Mouse (Mus musculus): Measurements from ENCODE around the gene Pold2. TPM values are rescaled to one million over a fixed set of nuclear protein-coding genes. Genes with fewer than 3 reads are reported as not detected.
A peak's percentile ranks its signal among the peaks of the same experiment; 100 is the strongest.

The Pold2 gene
- polyA plus RNA-seq, 1 experiment from 2014 or later, result 105 TPM

- Histone ChIP-seq H3K4me3 (no peak overlapping the region), H3K9ac (no peak overlapping the region), H3K4me2 (no peak overlapping the region), H3K27me3 (replicated peaks) (no peaks in the 10 kb centered on the region), H3K36me3 (peaks cover 83% of the 10 kb centered on the region), H3K27ac (no peak overlapping the region), H3K9me3 (replicated peaks) (no peaks in the 10 kb centered on the region), H3K4me1 (peaks cover 19% of the 10 kb centered on the region)
- WGBS (ENCODE audit: insufficient replicate concordance), result 91% methylated on average over 9 of the region's 9 CpGs
- ATAC-seq, result no peak
These were observed 4.9 kb downstream of the Pold2 start for GRCm38 (mm10) chr11:5873192-5873591.

- Histone ChIP-seq H3K9ac (no peak overlapping the region), H3K27me3 (replicated peaks) (no peaks in the 10 kb centered on the region), H3K4me2 (no peak overlapping the region), H3K9me3 (replicated peaks) (no peaks in the 10 kb centered on the region), H3K36me3 (peaks cover 86% of the 10 kb centered on the region), H3K27ac (no peak overlapping the region), H3K4me3 (no peak overlapping the region), H3K4me1 (peaks cover 19% of the 10 kb centered on the region)
- ATAC-seq, result no peak
- WGBS (ENCODE audit: insufficient replicate concordance), result 87% methylated on average over 11 of the region's 11 CpGs
These were observed 5.4 kb downstream of the Pold2 start for GRCm38 (mm10) chr11:5872707-5873106.

GRCm38 (mm10) chr11:5870069-5870468, 8.0 kb downstream of the Pold2 start:
- no peak overlapping the region for H3K4me3 ChIP-seq
- WGBS (ENCODE audit: insufficient replicate concordance), result 87% methylated on average over 16 of the region's 16 CpGs
- H3K27ac ChIP-seq, result no peak overlapping the region
- no peaks in the 10 kb centered on the region for H3K9me3 ChIP-seq (replicated peaks)
- peaks cover 78% of the 10 kb centered on the region for H3K36me3 ChIP-seq
- H3K27me3 ChIP-seq (replicated peaks), result no peaks in the 10 kb centered on the region; the same call in 1 of the 2 replicates
- H3K4me1 ChIP-seq, result no peaks in the 10 kb centered on the region
- no peak overlapping the region for H3K4me2 ChIP-seq
- no peak overlapping the region for H3K9ac ChIP-seq
- ATAC-seq, result no peak

GRCm38 (mm10) chr11:5869331-5869730, 8.8 kb downstream of the Pold2 start:
- no peak for ATAC-seq
- H3K36me3 ChIP-seq, result peaks cover 70% of the 10 kb centered on the region
- WGBS (ENCODE audit: insufficient replicate concordance), result 89% methylated on average over 16 of the region's 16 CpGs

GRCm38 (mm10) chr11:5868324-5868723, 9.8 kb downstream of the Pold2 start:
- Histone ChIP-seq H3K4me1 (no peaks in the 10 kb centered on the region), H3K36me3 (peaks cover 60% of the 10 kb centered on the region), H3K27me3 (replicated peaks) (peaks cover 15% of the 10 kb centered on the region), H3K4me2 (no peak overlapping the region), H3K27ac (no peak overlapping the region), H3K4me3 (no peak overlapping the region), H3K9ac (no peak overlapping the region), H3K9me3 (replicated peaks) (no peaks in the 10 kb centered on the region)
- 80% methylated on average over 12 of the region's 12 CpGs for WGBS (ENCODE audit: insufficient replicate concordance)
- ATAC-seq, result no peak

More at GRCm38 (mm10) chr11:5869331-5869730, 8.8 kb downstream of the Pold2 start:
- H3K4me2 ChIP-seq, result no peak overlapping the region
- no peak overlapping the region for H3K4me3 ChIP-seq
- H3K27me3 ChIP-seq (replicated peaks), result peaks cover 5% of the 10 kb centered on the region
- no peaks in the 10 kb centered on the region for H3K4me1 ChIP-seq
- no peaks in the 10 kb centered on the region for H3K9me3 ChIP-seq (replicated peaks)
- no peak overlapping the region for H3K27ac ChIP-seq
- no peak overlapping the region for H3K9ac ChIP-seq

GRCm38 (mm10) chr11:5867196-5867595, 10.9 kb downstream of the Pold2 start:
- Histone ChIP-seq H3K9me3 (replicated peaks) (no peaks in the 10 kb centered on the region), H3K27me3 (replicated peaks) (peaks cover 27% of the 10 kb centered on the region), H3K27ac (no peak overlapping the region), H3K4me3 (no peak overlapping the region), H3K4me2 (no peak overlapping the region), H3K4me1 (no peaks in the 10 kb centered on the region), H3K9ac (no peak overlapping the region), H3K36me3 (peaks cover 49% of the 10 kb centered on the region)
- ATAC-seq, result no peak
- 83% methylated on average over 2 of the region's 2 CpGs for WGBS (ENCODE audit: insufficient replicate concordance)

- no peak overlapping the region for H3K9ac ChIP-seq
- peaks cover 56% of the 10 kb centered on the region for H3K27me3 ChIP-seq (replicated peaks)
- 15% methylated on average over 15 of the region's 15 CpGs for WGBS (ENCODE audit: insufficient replicate concordance)
- peaks cover 7% of the 10 kb centered on the region; the same call in 1 of the 2 replicates for H3K36me3 ChIP-seq
- ATAC-seq, result no peak
- no peak overlapping the region for H3K27ac ChIP-seq
- H3K4me3 ChIP-seq, result peak overlapping the region; percentile 50
- peaks cover 3% of the 10 kb centered on the region; the same call in 1 of the 2 replicates for H3K9me3 ChIP-seq (replicated peaks)
- H3K4me2 ChIP-seq, result peak overlapping the region; percentile 63
- peaks cover 12% of the 10 kb centered on the region for H3K4me1 ChIP-seq
These were observed 15.5 kb downstream of the Pold2 start for GRCm38 (mm10) chr11:5862394-5863105.

GRCm38 (mm10) chr11:5861678-5862393, 16.3 kb downstream of the Pold2 start, which contains the start of gene Aebp1:
Gene Aebp1 (plus strand): TSS chr11:5861947.
- ATAC-seq, result peak; percentile 56
- Histone ChIP-seq H3K27ac (no peak within 1 kb of the TSS), H3K4me1 (peaks cover 12% of the 10 kb centered on the region), H3K4me3 (peak within 1 kb of the TSS; percentile 50), H3K4me2 (peak within 1 kb of the TSS; percentile 63), H3K9me3 (replicated peaks) (peaks cover 3% of the 10 kb centered on the region; the same call in 1 of the 2 replicates), H3K9ac (peak within 1 kb of the TSS; percentile 52), H3K36me3 (0 out of 2 replicates have a peak, but pooled peaks cover 5% of the 10 kb centered on the region), H3K27me3 (replicated peaks) (peaks cover 57% of the 10 kb centered on the region)
- WGBS (ENCODE audit: insufficient replicate concordance), result 3% methylated on average over 59 of the region's 59 CpGs

GRCm38 (mm10) chr11:5860639-5861038, 17.5 kb downstream of the Pold2 start:
- no peak overlapping the region for H3K27ac ChIP-seq
- ATAC-seq, result no peak
- H3K9ac ChIP-seq, result no peak overlapping the region
- H3K9me3 ChIP-seq (replicated peaks), result peaks cover 3% of the 10 kb centered on the region; the same call in 1 of the 2 replicates
- 53% methylated on average over 6 of the region's 6 CpGs for WGBS (ENCODE audit: insufficient replicate concordance)
- H3K4me3 ChIP-seq, result no peak overlapping the region
- 0 out of 2 replicates have a peak, but pooled peaks cover 3% of the 10 kb centered on the region for H3K36me3 ChIP-seq
- H3K27me3 ChIP-seq (replicated peaks), result peaks cover 65% of the 10 kb centered on the region
- H3K4me1 ChIP-seq, result peaks cover 12% of the 10 kb centered on the region
- no peak overlapping the region for H3K4me2 ChIP-seq

- H3K36me3 ChIP-seq, result no peaks in the 10 kb centered on the region
- no peak overlapping the region for H3K4me3 ChIP-seq
- peaks cover 65% of the 10 kb centered on the region for H3K27me3 ChIP-seq (replicated peaks)
- peaks cover 3% of the 10 kb centered on the region; the same call in 1 of the 2 replicates for H3K9me3 ChIP-seq (replicated peaks)
- ATAC-seq, result no peak
- H3K27ac ChIP-seq, result no peak overlapping the region
- peaks cover 12% of the 10 kb centered on the region for H3K4me1 ChIP-seq
- H3K4me2 ChIP-seq, result no peak overlapping the region
- WGBS (ENCODE audit: insufficient replicate concordance), result 67% methylated on average over 13 of the region's 13 CpGs
- no peak overlapping the region for H3K9ac ChIP-seq
These were observed 18.1 kb downstream of the Pold2 start for GRCm38 (mm10) chr11:5859883-5860550.

GRCm38 (mm10) chr11:5858723-5859122, 19.4 kb downstream of the Pold2 start:
- H3K4me1 ChIP-seq, result peaks cover 12% of the 10 kb centered on the region
- no peaks in the 10 kb centered on the region for H3K36me3 ChIP-seq
- no peak overlapping the region for H3K4me2 ChIP-seq
- H3K27me3 ChIP-seq (replicated peaks), result peaks cover 54% of the 10 kb centered on the region
- ATAC-seq, result no peak
- no peak overlapping the region for H3K4me3 ChIP-seq
- peaks cover 3% of the 10 kb centered on the region; the same call in 1 of the 2 replicates for H3K9me3 ChIP-seq (replicated peaks)
- WGBS (ENCODE audit: insufficient replicate concordance), result 65% methylated on average over 1 of the region's 1 CpGs
- no peak overlapping the region for H3K27ac ChIP-seq
- no peak overlapping the region for H3K9ac ChIP-seq
